Mouse (Mus musculus) spleen, postnatal 10 days (tissue): Measurements from ENCODE around the gene Dpp4.

Experiments
- DNase-seq, 2 experiments: peaks; one replicate each; pipeline ENCODE4 v3.0.0; 2021 to 2022; ENCODE audit warnings: low spot score in 2 of 2

Dpp4 gene

DNA sequence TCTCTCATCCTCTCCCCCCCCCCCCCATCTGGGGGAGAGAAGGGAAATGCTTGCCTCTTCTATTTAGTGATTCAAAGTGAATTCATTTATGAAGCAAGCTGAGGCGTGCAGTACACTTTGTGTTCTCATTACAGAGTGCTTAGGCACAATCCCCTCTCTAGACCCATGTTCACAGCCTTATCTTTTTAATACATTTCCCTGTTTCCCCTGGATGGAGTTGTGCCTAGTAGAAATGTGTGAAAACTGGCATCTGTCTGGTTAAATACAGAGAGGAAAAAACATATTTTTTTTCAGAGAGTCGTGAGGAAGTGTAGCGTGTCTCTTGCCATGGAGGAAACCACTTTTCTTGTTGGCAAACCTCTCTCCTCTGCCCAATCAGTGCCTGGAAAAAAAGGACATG lies 50.5 kb downstream of the Dpp4 start:
- no peak for DNase-seq

DNA sequence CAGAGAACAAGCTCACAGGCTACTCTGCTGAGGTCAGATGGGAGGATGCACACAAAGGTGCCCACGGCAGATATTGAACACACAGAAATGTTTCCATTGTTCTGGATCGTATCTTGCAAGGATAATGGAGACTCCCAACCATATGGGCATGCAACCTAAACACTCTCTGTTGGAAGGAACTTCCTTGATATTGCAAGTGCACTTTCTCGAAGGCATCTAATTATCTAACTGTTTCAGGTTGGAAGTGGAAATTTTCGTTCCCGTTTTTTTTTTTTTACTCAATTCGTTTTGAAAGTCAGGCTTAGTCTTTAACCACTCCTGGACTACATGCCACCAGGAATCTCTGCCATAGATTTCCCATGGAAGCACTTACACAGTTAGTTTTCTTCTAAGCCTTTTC lies 51.2 kb downstream of the Dpp4 start:
- no peak for DNase-seq

DNA sequence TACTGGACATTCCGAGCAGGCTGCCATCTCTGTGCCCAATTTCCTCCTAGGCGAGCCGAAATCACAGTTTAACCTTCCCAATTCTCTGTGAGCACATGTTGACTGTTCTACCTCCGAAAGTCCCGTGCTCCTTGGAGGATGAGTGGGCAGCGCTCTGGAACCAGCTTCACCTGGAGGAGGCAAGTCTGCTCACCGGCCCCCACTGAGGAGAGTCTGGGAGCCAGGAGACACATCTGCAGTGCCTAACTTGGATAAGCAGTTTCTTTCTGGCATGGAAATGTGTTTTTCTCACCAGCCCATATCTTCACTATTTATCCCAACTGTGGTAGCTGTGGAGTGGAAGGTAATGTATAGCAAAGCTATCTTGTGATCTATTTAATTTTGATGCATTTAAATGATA lies 54.8 kb downstream of the Dpp4 start:
- DNase-seq, result no peak

DNA sequence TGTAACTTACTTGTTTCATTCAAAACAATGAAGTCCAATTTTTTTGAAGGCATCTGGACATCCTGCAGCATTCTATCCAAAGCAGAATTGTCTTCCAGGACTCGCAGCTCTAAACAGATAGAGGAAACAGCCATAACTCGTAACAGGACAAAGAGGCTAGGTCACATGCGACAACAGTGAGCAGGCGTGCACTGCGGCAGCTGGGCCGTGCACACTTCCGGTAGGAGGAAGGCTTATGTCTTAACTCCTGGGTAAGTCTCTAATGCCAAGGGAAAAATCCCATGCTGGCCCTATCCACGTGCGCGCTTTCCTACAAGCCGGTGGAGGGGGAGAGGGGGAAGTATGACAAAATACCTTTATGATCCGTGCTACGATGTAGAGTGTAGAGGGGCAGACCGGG lies 55.4 kb downstream of the Dpp4 start:
- DNase-seq, result no peak

DNA sequence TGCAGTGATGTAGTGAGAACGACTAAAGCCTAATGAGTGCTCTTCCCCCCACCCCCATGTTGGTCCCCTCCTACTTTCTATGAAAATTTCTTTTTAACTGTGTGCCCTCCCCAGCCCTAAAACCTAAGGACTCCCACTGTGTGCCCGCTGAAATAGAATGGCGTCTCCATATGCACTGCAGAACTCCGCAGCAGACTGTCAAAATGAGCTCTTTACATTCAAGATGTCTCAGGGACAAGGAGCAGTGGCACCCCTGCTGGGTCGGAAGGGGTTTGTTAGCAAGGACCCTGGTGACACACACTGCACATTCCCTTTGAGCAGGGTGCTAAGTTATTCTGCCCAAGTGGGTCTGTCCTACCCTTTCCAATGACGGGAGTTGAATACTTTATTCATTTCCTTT lies 56.3 kb downstream of the Dpp4 start:
- no peak for DNase-seq

DNA sequence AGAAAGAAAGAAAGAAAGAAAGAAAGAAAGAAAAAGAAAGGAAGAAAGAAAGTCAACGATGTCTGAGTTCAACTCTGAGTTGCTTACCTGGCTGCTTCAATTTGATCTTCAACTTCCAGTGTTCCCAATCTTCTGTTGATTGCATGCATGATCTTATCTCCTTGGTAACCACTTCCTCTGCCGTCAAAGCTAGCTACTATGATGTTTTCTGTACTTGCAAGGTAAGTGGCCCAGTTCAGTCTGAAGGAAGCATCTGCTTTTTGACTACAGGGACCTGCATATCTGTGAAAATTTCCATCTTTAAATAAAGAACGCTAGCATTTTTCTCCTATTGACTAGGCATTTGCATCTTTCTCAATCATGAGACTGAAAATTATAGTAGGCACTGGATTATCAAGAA lies 60.0 kb downstream of the Dpp4 start:
- no peak for DNase-seq

DNA sequence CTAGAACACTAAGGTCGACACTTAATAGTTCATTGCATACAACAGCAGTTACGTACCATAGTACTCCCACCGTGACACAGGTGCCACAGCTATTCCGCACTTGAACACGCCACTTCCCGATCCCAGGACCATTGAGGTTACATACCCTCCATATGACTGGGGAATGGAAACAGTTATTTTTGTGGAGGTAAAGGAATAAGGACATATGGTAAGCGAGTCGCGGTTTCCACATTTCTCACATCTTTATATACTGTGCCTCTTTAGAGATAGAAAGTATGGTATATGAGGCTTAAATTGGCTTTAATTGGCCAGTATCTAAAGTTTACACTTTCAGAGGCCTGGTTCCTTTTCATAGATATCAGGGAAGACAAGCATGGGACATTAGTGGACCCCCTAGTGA lies 64.3 kb downstream of the Dpp4 start:
- DNase-seq, result no peak

DNA sequence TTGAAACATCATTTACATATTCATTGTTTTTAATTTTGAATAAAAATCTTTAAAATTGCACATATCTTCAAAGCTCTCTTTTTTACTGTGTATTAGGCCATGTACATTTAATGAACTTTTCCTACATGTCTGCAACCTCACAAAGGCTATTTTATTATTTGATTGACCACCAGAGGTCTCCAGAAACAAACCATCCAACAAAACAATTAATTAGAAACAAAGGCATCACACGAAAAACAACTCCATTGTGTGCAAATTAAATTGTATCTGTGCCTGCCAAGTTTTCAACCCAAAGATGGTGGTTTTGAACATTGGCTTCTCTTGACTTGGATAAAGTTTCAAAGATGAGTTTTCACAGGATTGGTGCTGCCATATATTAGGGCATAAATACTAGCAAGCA lies 65.3 kb downstream of the Dpp4 start:
- DNase-seq, result no peak

DNA sequence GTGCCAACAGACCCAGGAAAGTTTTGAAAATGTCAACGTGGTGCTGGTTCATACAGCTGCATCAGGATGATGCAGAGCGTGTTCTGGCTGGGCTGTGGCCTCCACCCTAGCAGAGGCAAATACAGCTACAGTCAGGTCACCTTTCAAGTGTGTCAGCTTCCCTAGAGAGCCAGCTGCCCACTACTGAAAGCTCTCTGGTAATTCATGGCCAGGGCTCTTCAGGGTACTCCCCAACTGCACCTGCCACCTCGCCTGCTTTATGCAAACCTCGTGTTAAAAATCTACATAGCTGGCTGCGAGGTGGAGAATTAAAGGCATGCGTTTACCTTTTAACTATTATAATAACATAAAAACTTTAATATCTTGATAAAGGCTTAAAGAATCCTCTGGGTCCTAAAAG lies 67.7 kb downstream of the Dpp4 start:
- DNase-seq, result no peak

DNA sequence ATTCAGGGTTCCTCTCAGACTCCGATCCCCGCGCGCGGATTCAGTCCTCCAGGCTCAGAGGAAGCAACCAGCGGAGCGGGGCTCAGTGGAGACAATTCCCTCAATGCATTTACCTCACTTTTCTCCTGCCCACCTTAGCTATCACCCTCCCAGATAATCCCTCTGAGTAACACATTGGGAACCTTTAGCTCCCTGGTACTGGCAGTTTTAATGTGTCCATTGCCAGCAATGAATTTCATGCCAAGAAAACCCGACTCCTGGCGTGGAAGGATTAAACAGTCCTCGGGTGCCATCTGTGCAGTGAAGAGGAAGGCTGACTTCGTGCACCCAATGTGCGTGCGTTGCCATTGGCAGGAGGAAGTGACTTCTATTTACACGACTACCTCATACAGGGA lies 70.3 kb downstream of the Dpp4 start:
- no peak for DNase-seq

DNA sequence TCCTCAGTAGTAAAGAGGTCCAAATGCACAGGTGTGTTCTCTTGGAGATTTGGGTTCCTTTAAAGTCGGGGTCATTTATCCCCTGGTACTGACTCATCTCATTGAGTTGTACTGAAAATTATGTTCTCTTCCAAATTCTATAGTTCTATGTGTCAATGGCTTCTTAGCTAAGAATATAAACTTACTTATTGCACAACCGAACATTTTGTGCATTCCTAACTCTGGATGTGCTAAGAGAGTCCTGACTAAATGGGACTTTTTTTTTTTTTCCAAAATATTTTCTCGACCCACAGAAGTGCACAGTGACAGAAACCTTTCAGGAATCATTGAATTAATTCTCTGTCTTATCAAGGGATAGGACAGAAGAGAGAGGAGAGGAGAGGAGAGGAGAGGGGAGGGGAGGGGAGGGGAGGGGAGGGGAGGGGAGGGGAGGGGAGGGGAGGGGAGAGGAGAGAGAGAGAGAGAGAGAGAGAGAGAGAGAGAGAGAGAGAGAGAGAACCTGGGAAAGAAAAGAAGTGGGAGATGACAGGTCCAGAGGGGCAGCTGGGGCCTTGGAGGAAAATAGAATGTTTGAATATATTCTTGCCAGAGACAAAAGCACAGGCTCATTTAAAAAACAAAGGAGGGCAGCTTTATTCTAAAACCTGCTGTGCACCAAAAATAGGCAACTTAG lies 70.8 kb downstream of the Dpp4 start:
- no peak for DNase-seq

DNA sequence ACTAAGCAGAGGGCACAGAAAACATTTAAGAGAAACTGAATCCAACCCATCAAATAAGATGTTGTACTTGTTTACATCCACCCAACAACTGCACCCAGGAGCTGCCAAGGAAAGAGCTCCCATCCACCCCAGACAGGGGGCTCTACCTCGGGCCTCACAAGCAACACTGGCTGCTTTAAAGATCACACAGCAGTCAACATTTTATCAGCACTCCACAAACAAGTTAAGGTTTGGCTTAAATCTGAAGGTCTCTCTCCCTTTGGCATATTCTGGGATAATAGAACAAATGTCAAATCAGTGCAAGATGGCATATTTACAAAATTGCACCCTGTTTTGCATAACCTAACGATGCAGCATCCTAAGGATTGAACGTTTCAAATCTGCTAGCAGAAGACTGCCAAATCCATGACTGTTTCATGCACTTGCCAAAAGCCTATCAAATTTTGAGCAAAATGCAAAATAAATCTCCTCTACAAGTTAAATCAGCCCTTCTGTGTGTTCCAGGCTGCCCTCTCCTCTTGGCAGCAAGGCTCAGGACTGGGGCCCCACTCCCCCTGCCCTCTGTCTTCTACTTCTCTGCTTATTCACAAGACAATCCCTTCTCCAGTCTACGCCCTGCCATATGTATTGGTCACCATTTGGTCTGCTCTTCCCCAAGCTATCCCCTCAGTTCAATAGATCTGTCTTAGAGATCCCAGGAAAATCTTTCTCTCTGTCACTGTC lies 72.6 kb downstream of the Dpp4 start:
- no peak for DNase-seq

DNA sequence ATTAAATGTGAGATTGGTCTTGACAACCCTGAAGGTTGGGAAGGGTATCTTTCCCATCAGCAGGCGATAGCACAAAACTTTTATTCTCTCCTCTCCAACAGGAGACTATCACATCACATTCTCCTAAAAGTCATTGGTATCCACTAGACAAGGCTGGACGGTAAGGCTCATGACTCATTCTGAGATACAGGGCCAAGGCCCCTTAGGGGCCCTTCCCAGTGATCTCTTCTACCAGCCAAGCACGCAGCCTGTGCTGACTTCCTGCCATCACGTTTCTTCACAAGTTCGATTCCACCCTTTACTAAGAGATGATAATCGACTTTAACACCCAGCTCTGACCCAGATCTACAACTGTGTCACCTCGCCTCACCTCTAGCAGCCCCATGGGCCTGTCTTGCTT lies 74.9 kb downstream of the Dpp4 start:
- no peak for DNase-seq

DNA sequence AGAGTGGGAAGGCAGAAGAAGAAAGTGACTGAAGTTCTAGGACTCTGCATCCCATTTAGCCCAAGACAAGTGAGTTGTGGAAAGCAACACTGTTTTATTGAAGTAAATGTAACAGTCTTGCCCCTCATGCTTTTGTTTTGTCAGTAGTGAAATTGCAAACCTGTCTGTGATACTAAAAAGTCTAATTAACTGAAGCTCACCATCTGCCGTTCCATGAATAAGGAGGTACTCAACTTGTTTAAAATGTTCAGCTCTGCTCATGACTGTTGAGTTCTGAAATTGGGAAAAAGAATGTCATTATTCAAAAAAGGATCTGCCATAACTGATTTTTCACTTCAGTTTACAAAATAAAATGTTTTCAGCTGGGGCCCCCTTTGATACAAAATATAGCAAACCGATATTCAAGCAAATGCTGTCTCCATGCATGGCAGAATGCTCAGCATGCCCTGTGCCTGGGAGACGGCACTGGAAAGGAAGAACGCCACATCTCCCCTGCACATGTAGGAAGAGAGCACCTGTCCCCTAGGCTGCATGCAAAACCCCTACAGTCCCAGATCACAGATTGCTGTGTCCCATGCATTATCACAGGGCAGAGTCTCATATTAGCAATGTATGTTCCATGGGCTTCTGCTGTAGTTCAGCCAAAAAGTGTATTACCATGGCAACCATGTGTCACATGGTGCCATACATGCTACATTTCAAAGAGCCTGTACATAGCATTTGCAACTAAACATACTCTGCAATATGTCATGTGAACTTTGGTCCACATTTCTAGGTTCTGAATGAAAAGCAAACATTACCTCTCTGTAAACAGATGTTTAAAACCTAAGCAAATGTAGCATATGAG lies 77.4 kb downstream of the Dpp4 start:
- no peak for DNase-seq

DNA sequence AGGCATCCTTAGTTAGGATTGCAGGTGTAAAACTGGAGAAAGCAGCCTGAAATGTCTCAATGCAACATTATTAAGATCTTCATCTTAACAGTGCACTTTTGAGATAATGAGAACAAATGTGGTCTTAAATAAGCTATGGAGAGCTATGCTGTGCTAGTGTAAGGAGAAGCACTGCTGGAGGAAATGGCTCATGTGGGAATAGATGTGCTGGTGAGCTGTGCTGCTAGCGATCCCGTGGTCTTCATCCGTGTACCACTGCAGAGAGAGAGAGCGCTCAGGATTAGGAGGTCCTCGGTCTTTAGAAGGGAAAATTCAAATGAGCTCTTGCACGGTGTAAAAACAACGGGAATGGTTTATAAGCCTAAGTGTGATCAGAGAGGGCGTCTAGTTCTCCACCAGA lies 79.6 kb downstream of the Dpp4 start:
- DNase-seq, result no peak

DNA sequence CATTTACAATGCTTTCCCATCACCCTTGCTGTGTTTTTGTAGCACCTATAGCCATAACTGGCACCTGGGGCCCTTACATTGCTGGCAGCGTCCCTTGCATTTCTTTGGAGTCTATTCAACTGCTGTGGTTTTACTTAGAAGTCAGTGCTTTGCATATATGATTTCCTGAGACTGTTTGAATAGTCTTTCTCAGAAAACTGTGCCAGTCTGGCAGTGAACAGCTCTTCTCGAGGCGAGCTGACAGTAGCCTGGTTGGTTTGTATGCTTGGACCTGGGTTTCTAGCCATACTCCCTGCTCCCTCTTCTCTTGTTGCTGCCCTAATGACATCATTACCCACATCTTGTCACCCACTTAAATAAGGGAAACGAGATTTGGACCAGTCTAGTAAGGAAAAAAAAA lies 80.1 kb downstream of the Dpp4 start:
- DNase-seq, result no peak

DNA sequence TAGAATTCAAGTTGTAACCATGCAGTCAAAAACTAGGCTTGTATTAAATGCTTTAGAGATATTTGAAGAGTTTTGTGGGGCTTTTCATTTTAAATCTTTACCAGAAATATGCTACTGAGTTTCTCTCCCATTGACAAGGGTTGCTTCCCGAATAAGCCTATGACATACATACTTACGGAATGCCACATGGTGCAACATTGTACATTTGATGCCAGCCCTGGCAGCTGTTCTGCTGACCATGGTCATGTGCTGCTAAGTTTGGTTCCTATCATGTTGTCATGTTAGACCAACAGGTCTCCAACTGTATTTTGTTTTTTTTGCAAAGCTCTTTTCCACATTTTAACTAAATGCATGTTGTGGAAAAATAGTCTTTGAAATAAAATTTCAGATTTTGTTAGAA lies 86.6 kb downstream of the Dpp4 start:
- no peak for DNase-seq

DNA sequence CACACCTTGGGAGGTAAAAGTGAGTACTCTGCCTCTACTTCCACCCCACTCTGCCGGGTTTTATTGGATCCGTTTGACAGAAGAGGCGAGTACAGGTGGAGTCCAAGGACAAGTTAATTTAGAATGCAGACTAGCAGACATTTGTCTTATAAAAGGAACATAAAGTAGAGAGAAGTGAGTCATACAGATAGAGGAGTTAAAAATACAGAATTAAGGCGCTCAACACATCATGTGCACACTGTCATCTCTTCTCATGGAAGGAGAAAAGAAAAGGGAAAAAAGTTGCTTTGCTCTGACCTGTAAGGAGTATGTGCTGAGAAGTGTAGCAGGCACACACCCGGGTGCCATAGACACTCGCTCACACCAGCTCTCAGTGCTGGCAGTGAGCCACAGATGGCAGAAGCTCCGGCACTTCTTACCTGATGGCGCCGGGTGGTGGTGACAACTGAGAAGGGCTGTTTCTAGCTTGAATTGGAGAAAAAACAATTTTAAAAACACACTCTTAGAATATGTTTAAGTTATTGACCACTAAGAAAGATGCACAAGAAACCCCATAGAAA lies 88.9 kb downstream of the Dpp4 start:
- DNase-seq, result no peak

DNA sequence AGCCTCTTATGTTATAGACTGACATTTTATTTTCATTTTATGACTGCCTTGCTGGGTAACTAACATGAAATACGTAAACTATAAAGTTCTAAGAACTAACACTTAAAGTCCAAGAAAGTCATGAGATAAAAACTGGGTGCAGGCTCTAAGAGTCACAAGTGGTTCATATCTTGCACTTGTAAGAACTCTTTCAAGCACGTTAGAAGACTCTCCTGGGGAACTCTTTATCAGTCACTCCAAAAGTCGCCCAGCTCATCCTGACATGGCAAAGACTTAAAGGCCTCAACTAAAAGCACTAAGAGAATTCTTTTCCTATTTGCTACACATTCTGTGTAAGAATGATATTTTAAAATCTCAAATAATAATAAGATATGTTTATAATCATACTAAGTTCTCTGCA lies 92.5 kb downstream of the Dpp4 start:
- DNase-seq, result no peak

DNA sequence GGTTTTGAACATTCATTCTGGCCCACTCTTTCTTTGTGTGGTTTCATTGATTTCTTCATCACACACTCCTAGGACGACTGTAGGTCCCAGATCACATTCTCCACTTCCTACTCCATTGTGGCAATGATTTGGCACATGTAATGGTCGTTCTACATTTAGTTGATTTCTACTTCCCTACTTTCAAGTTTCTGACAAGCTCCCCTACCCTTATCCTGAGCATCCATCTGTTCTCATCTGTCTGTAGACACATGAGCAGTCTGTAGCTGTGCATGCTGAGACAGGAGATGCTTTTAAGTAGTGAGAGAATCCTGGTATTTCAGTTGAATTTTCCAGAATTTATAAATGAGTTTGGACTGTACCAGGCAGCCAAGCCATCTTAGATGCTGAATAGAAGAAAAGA lies 95.1 kb downstream of the Dpp4 start:
- no peak for DNase-seq

DNA sequence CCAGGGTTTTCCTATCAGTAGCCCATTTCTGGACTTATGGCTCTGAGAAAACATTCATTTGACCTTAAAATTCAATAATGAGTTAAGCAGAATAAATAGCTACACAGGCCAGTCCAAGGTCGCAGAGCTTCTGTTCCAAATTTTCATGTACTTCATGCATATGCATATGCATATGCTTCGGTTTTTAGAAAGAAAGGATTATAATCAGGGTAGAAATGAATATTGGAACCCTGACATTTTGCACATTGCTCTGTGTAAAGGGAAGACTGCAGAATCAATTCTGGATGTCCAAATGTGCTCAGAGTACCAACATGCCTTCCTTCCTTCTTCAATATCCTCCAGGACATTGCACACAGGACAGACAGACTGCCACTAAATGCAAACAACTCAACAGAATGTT lies 104.6 kb downstream of the Dpp4 start:
- DNase-seq, result no peak

DNA sequence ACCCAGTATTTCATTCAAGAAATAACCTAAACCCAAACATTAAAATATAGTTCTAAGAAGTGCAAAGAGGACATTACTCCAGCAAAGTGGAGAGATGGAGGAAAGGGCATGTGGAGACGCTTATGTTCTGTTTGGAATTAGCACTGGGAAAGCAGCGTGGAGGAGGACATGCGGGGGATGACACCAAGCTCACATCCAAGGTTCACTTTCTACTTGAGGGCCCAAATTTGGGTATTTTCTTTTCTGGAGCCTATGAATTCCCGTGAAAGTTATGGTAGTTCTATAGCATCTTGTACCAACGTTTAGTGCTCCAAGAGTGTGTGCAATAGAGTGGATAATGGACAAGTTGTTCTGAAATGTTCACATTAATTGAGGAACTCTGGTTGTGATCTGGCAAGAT lies 105.1 kb downstream of the Dpp4 start:
- no peak for DNase-seq

DNA sequence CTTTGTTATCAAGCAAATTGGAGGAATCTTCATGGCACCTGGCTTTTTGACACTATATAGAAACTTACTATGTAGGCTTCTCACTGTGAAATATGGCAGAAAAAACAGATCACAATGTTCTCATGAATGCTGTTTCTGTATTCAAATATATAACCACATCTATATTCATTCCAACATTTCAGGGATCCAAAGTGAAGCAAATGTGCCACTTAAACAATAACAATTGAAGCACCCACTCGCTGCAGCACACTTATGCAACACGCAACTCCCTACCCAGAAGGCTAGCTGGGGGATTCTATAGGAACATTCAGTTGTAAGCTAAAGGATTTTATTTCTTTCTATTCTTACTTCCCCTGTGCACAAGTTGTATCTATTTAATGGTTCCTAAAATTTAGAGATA lies 110.3 kb downstream of the Dpp4 start:
- DNase-seq, result no peak
